Mouse (Mus musculus) neural tube, embryonic 11.5 days (tissue): ENCODE measurements around the gene Olfr235. TPM values are rescaled to one million over a fixed set of nuclear protein-coding genes. Genes with fewer than 3 reads are reported as not detected.
"Not testable (repeated sequence)": the region's sequence is repeated elsewhere in the genome, so short reads cannot be mapped to it uniquely, and the experiment has no call there.

Experiments
- ATAC-seq: fragments of 200-750 bp; cut with Nextera tagmentation; 2 replicates; pipeline ENCODE4 v1.8.0; 2017; ENCODE audit warnings: moderate number of reproducible peaks, mild to moderate bottlenecking, moderate TSS enrichment, moderate library complexity; ENCODE audit not compliant: insufficient read depth, low FRiP score, low TSS enrichment
- DNase-seq: peaks from one replicate; pipeline ENCODE4 v3.0.0-alpha.2; 2015; ENCODE audit warnings: low spot score
- H3K27ac ChIP-seq: fragments of 300-500 bp; sonication (generic); 2 replicates; pipeline ENCODE4 v1.5.1; 2014; ENCODE audit warnings: low read depth, mild to moderate bottlenecking, low read length
- H3K27me3 ChIP-seq: fragments of 300-500 bp; sonication (generic); 2 replicates; pipeline ENCODE4 v1.6.1; 2014; ENCODE audit warnings: mild to moderate bottlenecking, low read length, mixed read lengths; ENCODE audit not compliant: control insufficient read depth, insufficient read depth
- H3K36me3 ChIP-seq: fragments of 300-500 bp; sonication (generic); 2 replicates; pipeline ENCODE4 v1.6.1; 2014; ENCODE audit warnings: mild to moderate bottlenecking, low read length, moderate library complexity, mixed read lengths; ENCODE audit not compliant: control insufficient read depth, insufficient read depth
- H3K4me1 ChIP-seq: fragments of 300-500 bp; sonication (generic); 2 replicates; pipeline ENCODE4 v1.6.1; 2014; ENCODE audit warnings: low read length, mixed read lengths; ENCODE audit not compliant: control insufficient read depth, insufficient read depth
- H3K4me2 ChIP-seq: fragments of 300-500 bp; sonication (generic); 2 replicates; pipeline ENCODE4 v1.6.1; 2014; ENCODE audit warnings: low read depth, mild to moderate bottlenecking, moderate library complexity
- H3K4me3 ChIP-seq: fragments of 300-500 bp; sonication (generic); 2 replicates; pipeline ENCODE4 v1.5.1; 2014; ENCODE audit warnings: low read depth, low read length
- H3K9ac ChIP-seq: fragments of 300-500 bp; sonication (generic); 2 replicates; pipeline ENCODE4 v1.6.1; 2014; ENCODE audit warnings: mild to moderate bottlenecking, low read length
- H3K9me3 ChIP-seq: fragments of 300-500 bp; sonication (generic); 2 replicates; pipeline ENCODE4 v1.6.1; 2016; ENCODE audit warnings: low read length; ENCODE audit not compliant: control insufficient read depth
- WGBS: fragments of 180-500 bp; shearing (Covaris S2); extraction: QIAGEN DNeasy Blood & Tissue Kit; methylation state at CpG from one replicate; pipeline ENCODE4 v1.1.7; 2014; 5-methylcytosine and 5-hydroxymethylcytosine counted together
- polyA plus RNA-seq: library from polyadenylated mRNA; unstranded; fragments of >200 nt; fragmentation: Nextera tagmentation; extraction: Ambion mirVana; gene quantifications from 2 replicates; pipeline ENCODE4 v1.2.1, GENCODE M21; 2014

Olfr235 gene
- not detected in 2 replicates for polyA plus RNA-seq

GRCm38 (mm10) chr19:12260732-12261131, at the start of gene Olfr235:
TSS of gene Olfr235 (plus strand) at chr19:12261032.
- no peak within 1 kb of the TSS for H3K9ac ChIP-seq
- H3K4me1 ChIP-seq, result no peaks in the 10 kb centered on the region
- H3K4me3 ChIP-seq, result no peak within 1 kb of the TSS
- WGBS, result 65% methylated on average over 1 of the region's 1 CpGs
- ATAC-seq (no peak), DNase-seq (no peak)
- H3K27me3 ChIP-seq, result no peaks in the 10 kb centered on the region
- H3K36me3 ChIP-seq, result no peaks in the 10 kb centered on the region
- no peak within 1 kb of the TSS for H3K27ac ChIP-seq
- no peaks in the 10 kb centered on the region for H3K9me3 ChIP-seq
- H3K4me2 ChIP-seq, result no peak within 1 kb of the TSS

GRCm38 (mm10) chr19:12232496-12232895, 28.3 kb upstream of the Olfr235 start, which contains the start of gene Olfr1432:
TSS of gene Olfr1432 (minus strand) at chr19:12232596.
- H3K4me3 ChIP-seq, H3K4me1 ChIP-seq, H3K9ac ChIP-seq, H3K27ac ChIP-seq, H3K4me2 ChIP-seq, H3K9me3 ChIP-seq, DNase-seq, H3K27me3 ChIP-seq, ATAC-seq, H3K36me3 ChIP-seq: not testable (repeated sequence)

- Histone ChIP-seq H3K27ac (no peak within 1 kb of the TSS), H3K9me3 (no peaks in the 10 kb centered on the region), H3K9ac (no peak within 1 kb of the TSS), H3K4me3 (no peak within 1 kb of the TSS), H3K36me3 (no peaks in the 10 kb centered on the region), H3K4me2 (no peak within 1 kb of the TSS), H3K27me3 (no peaks in the 10 kb centered on the region), H3K4me1 (no peaks in the 10 kb centered on the region)
- WGBS, result 85% methylated on average over 1 of the region's 1 CpGs
- ATAC-seq (no peak), DNase-seq (no peak)
Measured at GRCm38 (mm10) chr19:12241559-12241958, 19.3 kb upstream of the Olfr235 start, which contains the start of gene Olfr262. TSS of gene Olfr262 (minus strand) at chr19:12241659.

GRCm38 (mm10) chr19:12279554-12279953, 18.7 kb downstream of the Olfr235 start, which contains the start of gene Olfr1434:
TSS of gene Olfr1434 (plus strand) at chr19:12279854.
- Histone ChIP-seq H3K4me2 (no peak within 1 kb of the TSS), H3K4me3 (no peak within 1 kb of the TSS), H3K9me3 (no peaks in the 10 kb centered on the region), H3K36me3 (no peaks in the 10 kb centered on the region), H3K4me1 (no peaks in the 10 kb centered on the region), H3K9ac (no peak within 1 kb of the TSS), H3K27ac (no peak within 1 kb of the TSS), H3K27me3 (no peaks in the 10 kb centered on the region)
- 80% methylated on average over 2 of the region's 2 CpGs for WGBS
- no peak for ATAC-seq
- DNase-seq, result no peak

- DNase-seq, result no peak
- H3K9me3 ChIP-seq, result no peaks in the 10 kb centered on the region; the same call in 1 of the 2 replicates
- ATAC-seq, result no peak
Measured at GRCm38 (mm10) chr19:12292979-12293378, 32.1 kb downstream of the Olfr235 start.

GRCm38 (mm10) chr19:12299030-12299429, 38.2 kb downstream of the Olfr235 start, which contains the start of gene Olfr1436:
TSS of gene Olfr1436 (minus strand) at chr19:12299130.
- not testable (repeated sequence) for ATAC-seq, H3K27ac ChIP-seq, H3K9me3 ChIP-seq, H3K36me3 ChIP-seq, H3K4me2 ChIP-seq, H3K27me3 ChIP-seq, H3K4me1 ChIP-seq, H3K4me3 ChIP-seq, H3K9ac ChIP-seq, DNase-seq
- 83% methylated on average over 1 of the region's 1 CpGs for WGBS

More at GRCm38 (mm10) chr19:12292979-12293378, 32.1 kb downstream of the Olfr235 start:
- Histone ChIP-seq H3K27ac (no peak overlapping the region), H3K27me3 (no peaks in the 10 kb centered on the region), H3K9ac (no peak overlapping the region), H3K4me2 (no peak overlapping the region), H3K4me1 (no peaks in the 10 kb centered on the region), H3K36me3 (no peaks in the 10 kb centered on the region), H3K4me3 (no peak overlapping the region)

Other genes starting within 250 kb of the Olfr235 start
- not detected in 2 replicates for gene Olfr1423, start 219.7 kb upstream of the Olfr235 start, polyA plus RNA-seq
- gene Olfr1424, start 198.3 kb upstream of the Olfr235 start, polyA plus RNA-seq, result not detected in 2 replicates
- gene Olfr1425, start 183.3 kb upstream of the Olfr235 start, polyA plus RNA-seq, result not detected in 2 replicates
- not detected in 2 replicates for gene Olfr1426, start 169.0 kb upstream of the Olfr235 start, polyA plus RNA-seq
- gene Olfr1427, start 157.7 kb upstream of the Olfr235 start, polyA plus RNA-seq, result not detected in 2 replicates
- not detected in 2 replicates for gene Olfr1428, start 145.1 kb upstream of the Olfr235 start, polyA plus RNA-seq
- not detected in 2 replicates for gene Olfr76, start 137.8 kb upstream of the Olfr235 start, polyA plus RNA-seq
- not detected in 2 replicates for gene Olfr1555-ps1, start 90.9 kb upstream of the Olfr235 start, polyA plus RNA-seq
- not detected in 2 replicates for gene Olfr1431, start 60.4 kb upstream of the Olfr235 start, polyA plus RNA-seq
- gene Olfr1432, start 28.4 kb upstream of the Olfr235 start, polyA plus RNA-seq, result not detected in 2 replicates
- gene Olfr262, start 19.4 kb upstream of the Olfr235 start, polyA plus RNA-seq, result not detected in 2 replicates
- gene Olfr1434, start 18.8 kb downstream of the Olfr235 start, polyA plus RNA-seq, result not detected in 2 replicates
- not detected in 2 replicates for gene Olfr1436, start 38.1 kb downstream of the Olfr235 start, polyA plus RNA-seq
- gene Olfr1437, start 64.1 kb downstream of the Olfr235 start, polyA plus RNA-seq, result not detected in 2 replicates
- gene Olfr1438-ps1, start 74.9 kb downstream of the Olfr235 start, polyA plus RNA-seq, result not detected in 2 replicates
- gene Olfr1440, start 126.2 kb downstream of the Olfr235 start, polyA plus RNA-seq, result not detected in 2 replicates
- gene Olfr1441, start 156.4 kb downstream of the Olfr235 start, polyA plus RNA-seq, result not detected in 2 replicates
- not detected in 2 replicates for gene Pfpl, start 166.9 kb downstream of the Olfr235 start, polyA plus RNA-seq
- 1.1 and 1.2 TPM in 2 replicates for gene Mpeg1, start 199.7 kb downstream of the Olfr235 start, polyA plus RNA-seq
- gene Dtx4, start 240.4 kb downstream of the Olfr235 start, polyA plus RNA-seq, result 60.1 and 71.8 TPM in 2 replicates